Mouse (Mus musculus): ENCODE data around the gene Adamts10. TPM values are rescaled to one million over a fixed set of nuclear protein-coding genes. Genes with fewer than 3 reads are reported as not detected.

Gene Adamts10
- polyA plus RNA-seq, 1 experiment from 2014 or later, result 153 TPM

DNA sequence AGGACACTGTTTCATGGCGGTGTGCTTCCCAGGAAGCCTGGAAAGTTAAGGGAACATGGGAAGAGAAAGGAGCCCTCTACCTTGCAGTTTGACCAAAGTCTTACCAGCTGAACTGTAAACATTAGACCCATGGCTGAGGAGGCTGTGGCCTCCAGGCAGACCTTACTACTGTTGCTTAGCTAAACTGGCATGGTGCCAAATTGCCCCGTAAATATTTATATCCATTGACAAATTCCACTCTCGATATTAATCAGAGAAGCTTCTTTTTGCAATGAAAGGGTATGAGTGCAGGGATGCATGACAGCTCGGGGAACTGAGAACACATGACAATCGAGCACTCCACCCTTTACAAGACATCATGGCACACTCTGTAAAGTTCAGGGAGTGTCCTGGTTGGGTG is 13.8 kb upstream of the Adamts10 start:
- no peaks in the 10 kb centered on the region for H3K9me3 ChIP-seq (ENCODE audit: control insufficient read depth, low read length)
- no peak overlapping the region for H3K4me3 ChIP-seq (ENCODE audit: low read length)
- no peak overlapping the region for H3K9ac ChIP-seq (ENCODE audit: low read length)
- no peaks in the 10 kb centered on the region for H3K36me3 ChIP-seq (ENCODE audit: control insufficient read depth, insufficient read depth, low read length)
- WGBS, result 35% methylated on average over 5 of the region's 5 CpGs
- peaks cover 18% of the 10 kb centered on the region for H3K4me1 ChIP-seq (replicated peaks; ENCODE audit: control insufficient read depth, insufficient read depth, low read length)
- H3K4me2 ChIP-seq (ENCODE audit: low read depth, low read length), result no peak overlapping the region
- H3K27me3 ChIP-seq (ENCODE audit: control insufficient read depth, insufficient read depth, low read depth, low read length), result no peaks in the 10 kb centered on the region
- no peak for ATAC-seq (ENCODE audit: low read depth)
- 0 out of 2 replicates have a peak overlapping the region, but pooled peaks have one; percentile 4 for H3K27ac ChIP-seq (ENCODE audit: low read length)

DNA sequence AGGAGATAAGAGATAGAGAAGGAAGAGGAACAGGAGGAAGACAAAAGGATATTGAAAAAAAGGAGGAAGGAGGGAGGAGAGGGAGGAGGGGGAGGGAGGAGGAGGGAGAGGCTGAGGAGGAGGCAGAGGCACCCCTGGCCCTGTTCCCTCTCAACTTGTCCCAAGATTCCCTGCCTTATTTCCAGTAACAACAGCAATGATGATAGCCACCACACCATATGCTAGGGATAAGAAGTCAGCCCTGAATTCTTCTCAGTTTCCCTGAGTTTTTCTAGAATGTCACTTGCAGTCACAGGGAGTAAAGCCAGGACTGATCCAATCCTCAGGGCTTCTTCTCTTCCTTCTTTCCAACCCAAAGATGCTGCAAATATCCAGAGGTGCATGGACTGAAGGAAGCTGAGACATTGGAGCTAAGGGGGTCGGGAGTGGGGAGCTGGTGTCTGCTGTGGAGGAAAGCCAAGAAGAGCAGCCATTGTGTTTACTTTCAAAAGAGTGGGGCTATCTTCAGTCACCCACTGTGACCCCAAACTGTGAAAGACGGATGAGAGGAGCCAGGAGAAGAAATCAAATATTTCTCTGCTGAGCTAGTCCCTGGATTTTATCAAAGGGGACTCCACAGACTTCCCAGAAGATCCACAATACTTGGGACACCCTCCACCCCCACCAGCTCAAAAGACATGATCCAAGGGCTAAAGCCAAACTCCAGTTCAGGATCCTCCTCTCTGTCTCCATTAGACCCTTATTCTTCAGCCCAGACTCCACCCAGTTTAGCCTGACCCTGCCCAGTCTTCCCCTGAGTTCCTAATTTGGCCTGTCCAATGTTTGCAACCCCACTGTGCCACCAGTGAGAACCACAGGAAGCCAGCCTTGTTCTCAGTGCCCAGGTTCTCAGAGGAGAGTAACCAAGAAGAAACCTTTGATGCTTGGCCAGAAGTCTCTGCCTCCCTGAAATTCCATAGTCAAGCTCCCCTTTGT is 11.3 kb upstream of the Adamts10 start:
- Histone ChIP-seq H3K36me3 (ENCODE audit: control insufficient read depth, insufficient read depth, low read length) (no peaks in the 10 kb centered on the region), H3K27ac (ENCODE audit: low read length) (peak overlapping the region; percentile 12; the same call in 1 of the 2 replicates), H3K4me1 (replicated peaks; ENCODE audit: control insufficient read depth, insufficient read depth, low read length) (peaks cover 15% of the 10 kb centered on the region), H3K9ac (ENCODE audit: low read length) (no peak overlapping the region), H3K4me3 (ENCODE audit: low read length) (no peak overlapping the region), H3K27me3 (ENCODE audit: control insufficient read depth, insufficient read depth, low read depth, low read length) (no peaks in the 10 kb centered on the region), H3K4me2 (ENCODE audit: low read depth, low read length) (no peak overlapping the region), H3K9me3 (ENCODE audit: control insufficient read depth, low read length) (no peaks in the 10 kb centered on the region)
- peak; percentile 27; the same call in 1 of the 2 replicates for ATAC-seq (ENCODE audit: low read depth)
- 12% methylated on average over 2 of the region's 2 CpGs for WGBS

DNA sequence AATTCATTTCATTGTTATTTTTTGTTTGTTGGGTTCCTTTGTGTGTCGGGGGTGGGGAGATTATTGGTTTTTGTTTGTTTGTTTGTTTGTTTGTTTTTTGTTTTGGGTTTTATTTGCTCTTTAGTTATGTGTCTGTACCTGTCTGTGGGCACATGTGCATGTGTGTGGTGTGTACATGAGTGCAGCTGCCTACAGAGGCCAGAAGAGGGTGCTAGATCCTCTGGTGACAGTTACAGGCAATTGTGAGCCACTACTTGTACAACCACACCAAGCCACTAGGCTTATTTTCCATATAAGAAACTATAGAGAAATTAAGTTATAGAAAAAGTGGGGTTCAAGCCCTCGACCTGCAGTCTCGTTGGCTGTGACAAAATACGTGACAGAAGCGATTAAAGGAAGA is 10.1 kb upstream of the Adamts10 start:
- Histone ChIP-seq H3K27ac (ENCODE audit: low read length) (no peak overlapping the region), H3K9me3 (ENCODE audit: control insufficient read depth, low read length) (no peaks in the 10 kb centered on the region), H3K4me1 (replicated peaks; ENCODE audit: control insufficient read depth, insufficient read depth, low read length) (peaks cover 15% of the 10 kb centered on the region), H3K4me3 (ENCODE audit: low read length) (no peak overlapping the region), H3K27me3 (ENCODE audit: control insufficient read depth, insufficient read depth, low read depth, low read length) (no peaks in the 10 kb centered on the region), H3K9ac (ENCODE audit: low read length) (no peak overlapping the region), H3K4me2 (ENCODE audit: low read depth, low read length) (no peak overlapping the region), H3K36me3 (ENCODE audit: control insufficient read depth, insufficient read depth, low read length) (no peaks in the 10 kb centered on the region)
- ATAC-seq (ENCODE audit: low read depth), result no peak
- WGBS, result 72% methylated on average over 5 of the region's 5 CpGs

DNA sequence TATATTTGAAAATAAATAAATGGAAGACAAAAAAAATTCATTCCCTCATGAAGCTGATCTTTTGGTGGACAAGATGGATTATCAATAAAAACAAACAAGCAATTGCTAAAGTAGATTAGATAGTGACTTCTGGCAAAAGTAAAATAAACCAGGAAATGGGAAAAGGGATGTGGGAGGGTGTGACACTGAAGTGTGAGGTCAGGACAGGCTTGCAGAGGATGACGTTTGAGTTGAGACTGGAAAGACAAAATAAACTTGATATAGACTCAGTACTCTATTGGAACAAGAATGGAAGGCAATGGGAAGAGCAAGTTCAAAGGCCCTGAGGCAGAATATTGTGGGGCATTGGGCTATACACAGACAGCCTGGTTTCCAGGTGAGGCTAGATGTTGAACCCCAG is 3.6 kb upstream of the Adamts10 start:
- Histone ChIP-seq H3K9ac (ENCODE audit: low read length) (no peak overlapping the region), H3K27me3 (ENCODE audit: control insufficient read depth, insufficient read depth, low read depth, low read length) (no peaks in the 10 kb centered on the region), H3K4me1 (replicated peaks; ENCODE audit: control insufficient read depth, insufficient read depth, low read length) (peaks cover 15% of the 10 kb centered on the region), H3K36me3 (ENCODE audit: control insufficient read depth, insufficient read depth, low read length) (no peaks in the 10 kb centered on the region), H3K27ac (ENCODE audit: low read length) (no peak overlapping the region), H3K4me2 (ENCODE audit: low read depth, low read length) (no peak overlapping the region), H3K9me3 (ENCODE audit: control insufficient read depth, low read length) (no peaks in the 10 kb centered on the region), H3K4me3 (ENCODE audit: low read length) (no peak overlapping the region)
- WGBS, result 16% methylated on average over 1 of the region's 1 CpGs
- ATAC-seq (ENCODE audit: low read depth), result no peak

DNA sequence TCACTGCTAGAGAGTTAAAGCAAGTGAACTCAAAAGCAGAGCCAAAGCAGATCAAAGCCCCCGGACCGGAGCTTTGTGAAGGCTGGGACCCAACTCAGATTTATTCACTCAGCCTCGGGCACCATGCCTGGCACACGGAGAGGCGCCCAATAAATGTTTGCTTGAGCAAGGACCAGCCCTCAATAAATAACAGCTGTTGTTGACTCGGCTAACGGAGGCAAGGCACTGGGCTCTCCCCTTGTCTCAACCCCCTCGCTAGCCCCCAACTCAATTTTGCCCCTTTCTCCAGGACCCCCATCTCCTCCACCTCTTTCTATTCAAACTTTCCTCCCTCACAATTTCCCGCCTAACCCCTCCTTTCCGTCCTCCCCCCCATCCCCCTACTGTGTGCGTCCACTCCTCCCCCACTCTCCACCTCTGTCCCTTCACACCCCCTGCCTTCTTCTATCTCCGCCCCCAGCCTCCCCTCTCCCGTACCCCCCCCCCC is 530 bp upstream of the Adamts10 start:
- 3% methylated on average over 13 of the region's 13 CpGs for WGBS
- ATAC-seq (ENCODE audit: low read depth), result peak; percentile 71
- peaks cover 33% of the 10 kb centered on the region for H3K4me1 ChIP-seq (replicated peaks; ENCODE audit: control insufficient read depth, insufficient read depth, low read length)
- H3K27me3 ChIP-seq (ENCODE audit: control insufficient read depth, insufficient read depth, low read depth, low read length), result no peaks in the 10 kb centered on the region
- H3K4me3 ChIP-seq (ENCODE audit: low read length), result peak overlapping the region; percentile 76
- no peaks in the 10 kb centered on the region for H3K9me3 ChIP-seq (ENCODE audit: control insufficient read depth, low read length)
- peak overlapping the region; percentile 98 for H3K27ac ChIP-seq (ENCODE audit: low read length)
- peaks cover 6% of the 10 kb centered on the region for H3K36me3 ChIP-seq (ENCODE audit: control insufficient read depth, insufficient read depth, low read length)
- H3K4me2 ChIP-seq (ENCODE audit: low read depth, low read length), result peak overlapping the region; percentile 88
- H3K9ac ChIP-seq (ENCODE audit: low read length), result peak overlapping the region; percentile 89

DNA sequence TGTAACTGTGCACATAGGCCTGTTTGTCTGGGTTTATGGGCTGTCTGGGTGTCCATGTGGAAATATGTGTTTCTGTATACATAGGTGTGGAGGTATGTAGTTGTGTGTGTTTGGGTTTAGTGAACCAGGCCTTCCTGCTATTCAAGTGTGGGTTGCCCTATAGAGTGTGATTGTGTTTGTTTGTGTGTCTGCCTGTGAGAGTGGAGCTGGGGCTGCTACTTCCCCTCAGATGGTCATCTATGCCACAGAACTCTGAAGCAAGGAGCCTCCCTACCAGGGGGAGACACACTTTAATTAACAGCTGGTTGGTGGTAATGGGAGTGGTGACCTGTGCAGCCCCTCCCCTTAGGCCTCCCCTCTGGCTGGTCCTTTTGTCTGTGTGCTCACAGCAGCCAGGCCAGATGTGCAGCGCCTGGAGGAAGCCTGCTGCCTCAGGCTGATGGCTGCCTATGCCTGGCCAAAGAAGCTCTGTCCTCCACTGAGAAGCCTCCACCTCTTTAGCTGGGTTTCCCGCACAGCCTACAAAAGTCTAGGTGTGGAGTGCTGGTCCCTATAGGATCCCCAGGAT is 886 bp downstream of the Adamts10 start:
- Histone ChIP-seq H3K36me3 (ENCODE audit: control insufficient read depth, insufficient read depth, low read length) (peaks cover 21% of the 10 kb centered on the region), H3K27ac (ENCODE audit: low read length) (peak overlapping the region; percentile 98), H3K4me2 (ENCODE audit: low read depth, low read length) (peak overlapping the region; percentile 88), H3K9me3 (ENCODE audit: control insufficient read depth, low read length) (no peaks in the 10 kb centered on the region), H3K4me3 (ENCODE audit: low read length) (peak overlapping the region; percentile 76), H3K9ac (ENCODE audit: low read length) (peak overlapping the region; percentile 89), H3K4me1 (replicated peaks; ENCODE audit: control insufficient read depth, insufficient read depth, low read length) (peaks cover 31% of the 10 kb centered on the region), H3K27me3 (ENCODE audit: control insufficient read depth, insufficient read depth, low read depth, low read length) (no peaks in the 10 kb centered on the region)
- peak; percentile 39 for ATAC-seq (ENCODE audit: low read depth)
- WGBS, result 9% methylated on average over 2 of the region's 2 CpGs

DNA sequence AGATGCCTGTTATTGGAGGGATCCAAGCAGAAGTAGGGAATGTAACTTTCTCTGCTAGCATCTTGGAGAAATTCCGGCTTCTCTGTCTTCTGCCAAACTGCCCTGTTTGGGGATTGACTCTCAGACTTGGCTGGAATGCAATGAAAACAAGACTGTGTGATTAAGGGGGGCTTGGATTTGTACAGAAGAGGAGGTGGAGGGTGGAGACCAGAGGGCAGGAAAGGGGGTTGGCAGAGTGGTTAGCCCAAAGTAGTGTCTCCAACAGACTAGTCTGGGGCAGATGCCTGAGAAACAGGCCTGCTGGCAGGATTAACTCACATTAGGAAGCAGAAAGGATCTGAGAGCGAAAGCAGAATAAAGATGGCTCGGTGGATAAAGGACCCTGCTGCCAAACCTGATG is 2.5 kb downstream of the Adamts10 start:
- H3K27me3 ChIP-seq (ENCODE audit: control insufficient read depth, insufficient read depth, low read depth, low read length), result no peaks in the 10 kb centered on the region
- H3K4me1 ChIP-seq (replicated peaks; ENCODE audit: control insufficient read depth, insufficient read depth, low read length), result peaks cover 30% of the 10 kb centered on the region
- peak overlapping the region; percentile 88 for H3K4me2 ChIP-seq (ENCODE audit: low read depth, low read length)
- H3K36me3 ChIP-seq (ENCODE audit: control insufficient read depth, insufficient read depth, low read length), result peaks cover 36% of the 10 kb centered on the region
- peak; percentile 31; the same call in 1 of the 2 replicates for ATAC-seq (ENCODE audit: low read depth)
- H3K27ac ChIP-seq (ENCODE audit: low read length), result peak overlapping the region; percentile 98
- WGBS, result 50% methylated on average over 3 of the region's 3 CpGs
- H3K4me3 ChIP-seq (ENCODE audit: low read length), result peak overlapping the region; percentile 76
- peak overlapping the region; percentile 45; the same call in 1 of the 2 replicates for H3K9ac ChIP-seq (ENCODE audit: low read length)
- H3K9me3 ChIP-seq (ENCODE audit: control insufficient read depth, low read length), result no peaks in the 10 kb centered on the region

DNA sequence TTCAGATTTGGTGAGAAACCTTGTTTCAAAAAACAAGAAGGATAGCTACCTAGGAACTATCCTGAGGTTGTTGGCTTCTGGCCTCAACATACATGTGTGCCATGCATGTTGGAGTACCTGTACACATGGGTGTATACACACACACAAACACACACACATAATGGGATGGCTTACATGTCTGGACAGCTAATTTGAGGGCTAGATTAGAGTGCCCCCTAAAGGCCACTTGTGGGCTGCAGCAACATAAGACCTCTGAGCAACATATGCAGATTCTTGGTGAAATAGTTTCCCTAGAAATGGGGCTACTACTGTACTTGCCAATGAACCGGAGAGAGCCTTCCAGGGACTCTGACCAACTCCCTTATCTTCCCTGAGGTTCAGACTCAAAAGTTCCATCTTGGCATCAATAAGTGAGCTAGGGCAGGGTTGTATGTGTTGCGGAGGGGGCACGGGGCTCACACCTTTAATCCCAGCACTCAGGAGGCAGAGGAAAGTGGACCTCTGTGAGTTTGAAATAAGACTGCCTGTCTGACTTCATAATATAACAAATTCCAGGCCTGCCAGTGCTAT is 15.2 kb downstream of the Adamts10 start:
- peak; percentile 49; the same call in 1 of the 2 replicates for ATAC-seq (ENCODE audit: low read depth)
- Histone ChIP-seq H3K4me1 (replicated peaks; ENCODE audit: control insufficient read depth, insufficient read depth, low read length) (no peaks in the 10 kb centered on the region), H3K9ac (ENCODE audit: low read length) (no peak overlapping the region), H3K27me3 (ENCODE audit: control insufficient read depth, insufficient read depth, low read depth, low read length) (no peaks in the 10 kb centered on the region), H3K4me3 (ENCODE audit: low read length) (no peak overlapping the region), H3K36me3 (ENCODE audit: control insufficient read depth, insufficient read depth, low read length) (peaks cover 48% of the 10 kb centered on the region), H3K27ac (ENCODE audit: low read length) (no peak overlapping the region), H3K4me2 (ENCODE audit: low read depth, low read length) (no peak overlapping the region), H3K9me3 (ENCODE audit: control insufficient read depth, low read length) (no peaks in the 10 kb centered on the region)
- WGBS, result 87% methylated on average over 3 of the region's 3 CpGs

DNA sequence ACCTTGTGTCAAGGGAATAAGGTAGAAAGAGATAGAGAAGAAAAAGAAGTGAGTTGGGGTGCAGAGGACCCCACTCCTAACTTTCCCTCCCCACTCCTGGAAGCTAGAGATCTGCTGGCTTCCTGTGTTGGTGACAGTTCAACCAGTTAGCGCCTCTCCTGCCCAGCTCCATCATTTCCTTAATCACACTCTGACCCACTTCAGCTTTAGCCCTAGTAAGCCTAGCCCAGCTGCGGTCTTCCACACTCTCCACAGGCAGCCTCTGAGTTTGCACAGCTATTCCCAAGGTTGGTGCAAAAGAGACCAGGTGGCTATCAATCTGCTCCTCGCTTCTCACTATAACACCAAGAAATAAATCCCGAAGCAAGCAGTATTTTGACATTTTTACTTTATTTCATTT is 15.9 kb downstream of the Adamts10 start:
- no peak overlapping the region for H3K4me2 ChIP-seq (ENCODE audit: low read depth, low read length)
- H3K27me3 ChIP-seq (ENCODE audit: control insufficient read depth, insufficient read depth, low read depth, low read length), result no peaks in the 10 kb centered on the region
- WGBS, result 88% methylated on average over 4 of the region's 4 CpGs
- no peak overlapping the region for H3K4me3 ChIP-seq (ENCODE audit: low read length)
- no peak overlapping the region for H3K27ac ChIP-seq (ENCODE audit: low read length)
- no peaks in the 10 kb centered on the region for H3K4me1 ChIP-seq (replicated peaks; ENCODE audit: control insufficient read depth, insufficient read depth, low read length)
- ATAC-seq (ENCODE audit: low read depth), result no peak
- H3K9ac ChIP-seq (ENCODE audit: low read length), result no peak overlapping the region
- no peaks in the 10 kb centered on the region for H3K9me3 ChIP-seq (ENCODE audit: control insufficient read depth, low read length)
- peaks cover 43% of the 10 kb centered on the region for H3K36me3 ChIP-seq (ENCODE audit: control insufficient read depth, insufficient read depth, low read length)
